Mouse (Mus musculus): Measurements from ENCODE around the gene Trim17. TPM values are rescaled to one million over a fixed set of nuclear protein-coding genes. Genes with fewer than 3 reads are reported as not detected.

The Trim17 gene
- 0.87 and 1.7 TPM in 2 replicates for polyA plus RNA-seq (2015; fragmentation: Nextera tagmentation; extraction: Ambion mirVana)

DNA sequence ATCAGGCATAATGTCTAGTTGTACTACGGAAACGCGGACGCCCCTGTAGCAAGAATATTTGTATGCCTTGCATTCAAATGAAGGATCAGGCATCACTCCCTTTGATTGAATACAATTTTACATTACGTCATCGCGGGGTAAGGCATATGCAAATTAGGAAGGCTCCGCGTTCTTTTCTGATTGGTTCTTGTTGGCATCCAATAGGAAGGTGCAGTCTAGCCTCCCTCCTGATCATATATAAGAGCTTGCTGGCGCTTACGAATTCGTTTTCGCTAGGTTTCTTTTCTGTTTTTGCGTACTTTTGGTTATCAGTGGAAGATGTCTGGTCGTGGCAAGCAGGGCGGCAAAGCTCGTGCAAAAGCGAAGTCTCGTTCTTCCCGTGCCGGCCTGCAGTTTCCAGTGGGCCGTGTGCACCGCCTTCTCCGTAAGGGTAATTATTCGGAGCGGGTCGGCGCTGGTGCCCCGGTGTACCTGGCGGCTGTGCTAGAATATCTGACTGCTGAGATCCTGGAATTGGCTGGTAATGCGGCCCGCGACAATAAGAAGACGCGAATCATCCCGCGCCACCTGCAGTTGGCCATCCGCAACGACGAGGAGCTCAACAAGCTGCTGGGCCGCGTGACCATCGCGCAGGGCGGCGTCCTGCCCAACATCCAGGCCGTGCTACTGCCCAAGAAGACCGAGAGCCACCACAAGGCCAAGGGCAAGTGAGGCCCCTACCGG lies at the start of gene Trim17, which contains the start of gene Hist3h2a:
Gene Trim17 (plus strand): TSS at position 266 of the 723 bp plus-strand sequence.
Gene Hist3h2a (plus strand): TSS at position 266 of the 723 bp plus-strand sequence.
- peak; percentile 93 for ATAC-seq (ENCODE audit: low FRiP score, low read depth)

DNA sequence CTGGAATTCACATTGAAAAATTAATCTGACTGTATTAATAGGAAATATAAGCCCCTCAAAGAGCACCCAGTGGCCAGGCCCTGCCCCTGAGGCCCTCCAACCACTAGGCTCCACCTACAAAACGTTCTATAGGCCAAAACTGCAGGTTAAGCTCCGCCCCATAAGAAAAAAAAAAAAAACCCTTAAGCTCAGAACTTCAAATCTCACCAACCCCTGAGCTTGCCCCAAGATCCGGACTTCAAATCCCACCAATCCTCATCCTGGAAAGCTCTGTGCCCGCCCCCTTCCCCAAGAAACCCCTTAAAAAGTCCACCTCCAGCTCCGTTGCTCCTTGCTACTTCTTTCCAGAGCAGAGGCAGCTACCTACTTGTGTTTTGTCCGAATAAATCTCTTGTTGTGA lies 49.6 kb upstream of the Trim17 start:
- peaks cover 12% of the 10 kb centered on the region for H3K4me1 ChIP-seq
- H3K9ac ChIP-seq, result no peak overlapping the region
- no peaks in the 10 kb centered on the region for H3K27me3 ChIP-seq
- 49% methylated on average over 6 of the region's 6 CpGs for WGBS
- peaks cover 18% of the 10 kb centered on the region for H3K36me3 ChIP-seq
- H3K9me3 ChIP-seq, result no peaks in the 10 kb centered on the region
- no peak overlapping the region for H3K4me3 ChIP-seq
- H3K27ac ChIP-seq, result no peak overlapping the region
- ATAC-seq (ENCODE audit: low FRiP score, low read depth), result no peak
- H3K4me2 ChIP-seq (replicated peaks), result peak overlapping the region; percentile 84

More for the DNA sequence above, at the start of gene Trim17, which contains the start of gene Hist3h2a:
- Histone ChIP-seq H3K27ac (peak within 1 kb of the TSS; percentile 99), H3K36me3 (peaks cover 14% of the 10 kb centered on the region), H3K27me3 (peaks cover 31% of the 10 kb centered on the region), H3K4me1 (peaks cover 43% of the 10 kb centered on the region), H3K9me3 (no peaks in the 10 kb centered on the region), H3K9ac (peak within 1 kb of the TSS; percentile 96), H3K4me3 (peak within 1 kb of the TSS; percentile 84), H3K4me2 (replicated peaks) (peak within 1 kb of the TSS; percentile 93)
- under 1% methylated on average over 49 of the region's 49 CpGs for WGBS

DNA sequence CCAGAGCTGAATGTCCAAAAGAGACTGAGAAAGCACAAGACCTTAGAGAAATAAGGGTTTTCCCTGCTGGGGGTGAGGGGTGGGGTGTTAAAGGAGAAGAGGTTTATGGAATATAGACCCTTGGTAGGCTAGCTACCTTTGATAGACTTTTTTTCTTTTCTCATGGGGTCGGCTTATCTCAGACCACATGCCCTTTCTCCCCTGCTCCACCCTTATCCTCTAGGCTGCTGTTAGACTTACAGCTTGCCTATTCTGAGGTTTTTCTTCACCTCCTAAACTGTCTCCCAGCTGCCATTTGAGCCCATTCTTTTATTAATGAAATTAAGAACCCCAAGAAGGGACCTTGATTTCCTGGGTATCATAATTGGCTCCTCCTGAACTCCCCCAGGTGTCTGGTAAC lies 40.7 kb upstream of the Trim17 start:
- ATAC-seq (ENCODE audit: low FRiP score, low read depth), result no peak
- no peak overlapping the region for H3K4me3 ChIP-seq
- H3K27me3 ChIP-seq, result no peaks in the 10 kb centered on the region
- no peaks in the 10 kb centered on the region for H3K36me3 ChIP-seq
- no peak overlapping the region for H3K9ac ChIP-seq
- no peak overlapping the region for H3K27ac ChIP-seq
- no peaks in the 10 kb centered on the region for H3K9me3 ChIP-seq
- 87% methylated on average over 1 of the region's 1 CpGs for WGBS
- H3K4me1 ChIP-seq, result peaks cover 6% of the 10 kb centered on the region
- H3K4me2 ChIP-seq (replicated peaks), result peak overlapping the region; percentile 65; the same call in 1 of the 2 replicates

DNA sequence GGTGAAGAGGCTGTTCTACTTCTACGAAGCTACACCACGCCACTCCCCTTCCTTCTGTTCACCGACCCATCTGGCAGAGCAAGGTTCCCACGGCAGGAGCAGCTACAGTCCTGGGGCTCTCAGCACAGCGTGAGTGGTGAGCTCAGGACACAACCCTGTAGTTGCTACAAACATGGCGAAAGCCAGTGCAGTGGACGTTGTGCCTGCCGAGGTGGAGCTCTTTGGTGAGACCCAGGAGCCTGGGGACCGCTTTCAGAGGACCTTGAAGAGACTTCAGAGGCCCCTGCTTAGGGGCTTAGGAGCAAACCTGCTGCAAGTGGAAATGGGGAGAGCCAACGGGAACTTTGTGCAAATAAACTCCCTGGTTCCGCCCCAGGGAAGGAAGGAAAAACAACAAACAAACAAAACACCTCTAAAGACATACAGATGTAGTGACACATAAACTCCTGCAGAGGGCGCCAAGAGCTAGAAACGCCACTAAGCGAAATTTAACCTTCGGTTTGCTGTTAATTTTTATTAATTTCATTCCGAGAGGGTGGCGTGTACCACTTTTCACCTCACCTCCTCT lies 39.9 kb upstream of the Trim17 start:
- 15% methylated on average over 17 of the region's 17 CpGs for WGBS
- H3K4me1 ChIP-seq, result peaks cover 6% of the 10 kb centered on the region
- peak overlapping the region; percentile 37 for H3K4me3 ChIP-seq
- peak overlapping the region; percentile 65 for H3K4me2 ChIP-seq (replicated peaks)
- H3K9ac ChIP-seq, result peak overlapping the region; percentile 53
- H3K36me3 ChIP-seq, result no peaks in the 10 kb centered on the region
- no peaks in the 10 kb centered on the region for H3K27me3 ChIP-seq
- H3K9me3 ChIP-seq, result no peaks in the 10 kb centered on the region
- no peak overlapping the region for H3K27ac ChIP-seq
- ATAC-seq (ENCODE audit: low FRiP score, low read depth), result no peak

DNA sequence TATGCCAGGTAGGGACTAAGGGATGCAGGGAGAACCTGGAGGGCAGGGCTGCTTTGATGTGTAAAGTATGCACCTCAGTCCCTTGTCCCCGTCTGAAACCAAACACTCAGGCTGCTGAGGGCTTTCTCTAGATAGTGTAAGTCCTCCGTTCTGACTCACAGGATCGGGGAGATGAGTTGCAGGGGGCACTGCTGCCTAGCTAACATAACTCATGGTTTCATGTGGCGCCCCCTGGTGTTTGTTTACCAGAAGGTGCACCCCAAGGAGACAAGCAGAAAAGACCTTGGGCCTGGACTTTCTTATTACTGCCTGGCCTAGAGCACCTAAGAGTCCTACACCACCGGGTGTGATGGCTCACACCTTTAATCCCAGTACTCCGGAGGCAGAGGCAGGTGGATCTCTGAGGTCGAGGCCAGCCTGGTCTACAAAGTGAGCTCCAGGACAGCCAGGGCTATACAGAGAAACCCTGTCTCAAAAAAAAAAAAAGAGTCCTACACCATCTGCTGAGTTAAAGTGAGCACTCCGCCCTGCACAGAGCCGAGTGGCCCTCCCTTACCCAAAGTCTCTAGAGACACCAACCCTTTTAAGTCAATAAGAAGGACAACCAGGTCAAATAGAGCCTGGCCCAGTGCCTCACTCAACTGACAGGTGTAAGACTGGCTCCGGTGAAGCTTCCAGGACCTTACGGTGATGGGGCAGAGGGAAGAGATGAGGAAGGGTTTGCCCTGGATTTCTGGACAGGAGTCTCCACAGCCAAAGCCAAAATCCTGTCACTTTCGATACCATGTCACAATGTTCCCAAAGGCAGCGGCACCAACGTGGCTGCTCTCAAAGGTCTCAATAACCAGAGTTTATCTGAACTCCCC lies 37.4 kb upstream of the Trim17 start:
- H3K4me1 ChIP-seq, result peaks cover 6% of the 10 kb centered on the region
- WGBS, result 56% methylated on average over 14 of the region's 14 CpGs
- no peak overlapping the region for H3K27ac ChIP-seq
- peaks cover 3% of the 10 kb centered on the region; the same call in 1 of the 2 replicates for H3K27me3 ChIP-seq
- no peak overlapping the region for H3K9ac ChIP-seq
- no peak overlapping the region for H3K4me3 ChIP-seq
- H3K9me3 ChIP-seq, result no peaks in the 10 kb centered on the region
- no peak overlapping the region for H3K4me2 ChIP-seq (replicated peaks)
- no peaks in the 10 kb centered on the region for H3K36me3 ChIP-seq
- ATAC-seq (ENCODE audit: low FRiP score, low read depth), result no peak

DNA sequence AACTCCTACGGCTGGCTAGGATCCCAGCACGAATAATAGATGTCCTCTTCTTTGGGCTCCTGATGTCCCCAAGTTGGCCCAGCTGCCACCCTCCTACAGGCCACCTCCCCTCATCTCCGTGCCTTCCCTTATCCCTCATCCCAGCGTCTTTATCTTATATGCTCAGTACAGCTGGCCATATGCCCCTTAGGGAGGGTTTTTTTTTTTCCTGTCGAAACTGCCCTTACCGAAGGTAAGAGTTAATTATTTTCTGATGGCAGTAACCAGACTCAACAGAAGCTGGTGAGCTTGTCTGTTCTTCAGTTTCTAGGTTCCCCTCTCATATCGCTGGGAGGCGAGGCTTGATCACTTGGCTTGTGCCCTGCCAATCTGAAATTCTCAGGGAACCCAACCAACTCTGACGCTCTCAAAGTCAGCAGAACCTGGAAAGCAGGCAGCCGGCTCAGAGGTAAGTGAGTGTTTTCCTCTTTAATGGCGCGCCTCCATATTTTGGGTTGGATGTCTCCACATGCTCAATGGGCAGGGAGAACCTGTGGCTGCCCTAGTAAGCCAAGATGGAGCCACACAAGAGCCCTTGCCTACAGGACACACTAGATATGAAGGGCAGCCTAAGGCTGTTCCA lies 36.6 kb upstream of the Trim17 start, which contains the start of gene Btnl10:
Gene Btnl10 (plus strand): TSS at position 164 of the 622 bp plus-strand sequence.
- H3K9ac ChIP-seq, result no peak within 1 kb of the TSS
- peaks cover 6% of the 10 kb centered on the region for H3K4me1 ChIP-seq
- no peak for ATAC-seq (ENCODE audit: low FRiP score, low read depth)
- H3K9me3 ChIP-seq, result no peaks in the 10 kb centered on the region
- no peaks in the 10 kb centered on the region for H3K36me3 ChIP-seq
- H3K4me3 ChIP-seq, result no peak within 1 kb of the TSS
- WGBS, result 77% methylated on average over 12 of the region's 12 CpGs
- H3K27me3 ChIP-seq, result peaks cover 3% of the 10 kb centered on the region; the same call in 1 of the 2 replicates
- H3K27ac ChIP-seq, result no peak within 1 kb of the TSS
- no peak within 1 kb of the TSS for H3K4me2 ChIP-seq (replicated peaks)

DNA sequence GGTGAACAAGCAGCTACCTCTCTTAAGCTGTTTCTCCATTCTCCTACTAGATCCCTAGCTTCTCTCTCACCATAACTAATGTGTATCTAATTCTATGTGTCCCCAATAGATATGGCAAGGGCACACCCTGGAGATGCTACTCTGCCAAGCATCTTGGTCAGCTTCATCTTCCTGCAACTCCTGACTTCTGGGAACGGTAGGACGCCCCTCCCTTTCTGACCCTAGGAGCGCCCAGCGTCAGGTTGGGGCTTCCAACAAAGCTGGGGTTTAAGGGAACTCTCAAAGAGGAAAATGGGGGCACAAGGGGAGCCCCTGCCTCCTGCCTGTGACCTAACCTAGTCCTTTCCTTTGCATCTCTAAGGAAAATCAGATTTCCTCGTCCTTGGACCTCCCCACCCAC lies 35.7 kb upstream of the Trim17 start:
- Histone ChIP-seq H3K9ac (no peak overlapping the region), H3K27me3 (peaks cover 3% of the 10 kb centered on the region; the same call in 1 of the 2 replicates), H3K4me1 (peaks cover 6% of the 10 kb centered on the region), H3K27ac (no peak overlapping the region), H3K9me3 (no peaks in the 10 kb centered on the region), H3K4me3 (no peak overlapping the region), H3K4me2 (replicated peaks) (no peak overlapping the region), H3K36me3 (no peaks in the 10 kb centered on the region)
- ATAC-seq (ENCODE audit: low FRiP score, low read depth), result no peak
- WGBS, result 81% methylated on average over 5 of the region's 5 CpGs

DNA sequence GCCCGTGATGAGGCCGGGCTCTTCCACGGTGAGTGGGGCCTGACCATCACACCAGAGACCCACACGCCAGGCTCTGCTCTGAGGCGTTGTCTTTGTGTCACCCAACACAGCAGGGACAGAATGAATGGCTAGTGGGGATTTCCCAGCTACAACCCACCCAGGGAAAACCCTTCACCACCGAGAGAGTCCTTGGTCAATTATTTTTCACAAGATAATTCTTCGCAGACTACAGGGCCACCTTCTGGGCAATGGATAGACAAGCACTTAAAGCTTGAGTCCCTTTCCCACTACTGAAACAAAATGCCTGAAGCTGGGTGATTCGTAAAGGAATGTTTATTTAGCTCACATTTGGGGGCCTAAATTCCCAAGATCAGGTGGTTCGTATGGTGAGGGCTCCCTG lies 32.1 kb upstream of the Trim17 start:
- Histone ChIP-seq H3K4me3 (no peak overlapping the region), H3K4me2 (replicated peaks) (no peak overlapping the region), H3K27me3 (peaks cover 3% of the 10 kb centered on the region; the same call in 1 of the 2 replicates), H3K9ac (no peak overlapping the region), H3K9me3 (no peaks in the 10 kb centered on the region), H3K27ac (no peak overlapping the region), H3K4me1 (no peaks in the 10 kb centered on the region), H3K36me3 (no peaks in the 10 kb centered on the region)
- ATAC-seq (ENCODE audit: low FRiP score, low read depth), result no peak
- 84% methylated on average over 9 of the region's 9 CpGs for WGBS

DNA sequence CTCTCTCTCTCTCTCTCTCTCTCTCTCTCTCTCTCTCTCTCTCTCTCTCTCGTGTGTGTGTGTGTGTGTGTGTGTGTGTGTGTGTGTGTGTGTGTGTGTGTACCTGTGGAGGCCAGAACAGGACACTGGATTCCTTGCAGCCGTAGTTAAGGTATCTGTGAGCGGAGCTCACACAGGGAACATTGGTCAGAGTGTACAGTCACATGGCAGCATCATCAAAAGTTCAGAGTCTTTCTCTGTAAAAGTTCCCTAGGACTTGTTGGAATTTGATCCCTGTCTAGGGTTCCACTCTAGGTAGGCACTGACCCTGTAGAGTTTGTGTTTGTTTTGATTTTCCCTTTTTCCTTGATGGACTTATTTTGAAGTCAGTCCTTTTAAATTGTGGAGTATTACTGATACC lies 27.8 kb upstream of the Trim17 start:
- no peak overlapping the region for H3K4me3 ChIP-seq
- H3K27me3 ChIP-seq, result no peaks in the 10 kb centered on the region
- ATAC-seq (ENCODE audit: low FRiP score, low read depth), result no peak
- peaks cover 9% of the 10 kb centered on the region for H3K36me3 ChIP-seq
- H3K4me2 ChIP-seq (replicated peaks), result no peak overlapping the region
- no peaks in the 10 kb centered on the region for H3K9me3 ChIP-seq
- WGBS, result 73% methylated on average over 2 of the region's 3 CpGs
- no peaks in the 10 kb centered on the region for H3K4me1 ChIP-seq
- no peak overlapping the region for H3K27ac ChIP-seq
- H3K9ac ChIP-seq, result no peak overlapping the region

DNA sequence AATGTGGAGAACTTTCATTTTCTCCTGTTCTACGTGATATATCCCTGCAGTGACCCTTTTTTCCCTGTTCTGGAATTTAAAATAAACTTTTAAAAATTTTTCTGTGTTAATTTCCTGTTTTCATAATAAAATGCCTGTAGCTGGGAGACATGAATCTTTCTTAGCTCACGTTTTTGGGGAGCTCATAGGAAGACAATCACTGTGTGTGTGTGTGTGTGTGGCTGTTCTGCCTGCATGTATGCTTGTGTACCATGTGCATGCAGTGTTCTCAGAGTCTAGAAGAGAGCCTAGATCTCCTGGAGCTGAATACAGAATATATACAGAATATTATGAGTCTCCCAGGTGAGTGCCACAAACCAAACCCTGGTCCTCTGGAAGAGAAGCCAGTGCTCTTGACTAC lies 27.4 kb upstream of the Trim17 start:
- H3K9ac ChIP-seq, result no peak overlapping the region
- H3K4me1 ChIP-seq, result no peaks in the 10 kb centered on the region
- 77% methylated on average over 2 of the region's 2 CpGs for WGBS
- peaks cover 13% of the 10 kb centered on the region for H3K36me3 ChIP-seq
- no peaks in the 10 kb centered on the region for H3K27me3 ChIP-seq
- H3K9me3 ChIP-seq, result no peaks in the 10 kb centered on the region
- H3K4me3 ChIP-seq, result no peak overlapping the region
- H3K27ac ChIP-seq, result no peak overlapping the region
- no peak for ATAC-seq (ENCODE audit: low FRiP score, low read depth)
- H3K4me2 ChIP-seq (replicated peaks), result no peak overlapping the region

DNA sequence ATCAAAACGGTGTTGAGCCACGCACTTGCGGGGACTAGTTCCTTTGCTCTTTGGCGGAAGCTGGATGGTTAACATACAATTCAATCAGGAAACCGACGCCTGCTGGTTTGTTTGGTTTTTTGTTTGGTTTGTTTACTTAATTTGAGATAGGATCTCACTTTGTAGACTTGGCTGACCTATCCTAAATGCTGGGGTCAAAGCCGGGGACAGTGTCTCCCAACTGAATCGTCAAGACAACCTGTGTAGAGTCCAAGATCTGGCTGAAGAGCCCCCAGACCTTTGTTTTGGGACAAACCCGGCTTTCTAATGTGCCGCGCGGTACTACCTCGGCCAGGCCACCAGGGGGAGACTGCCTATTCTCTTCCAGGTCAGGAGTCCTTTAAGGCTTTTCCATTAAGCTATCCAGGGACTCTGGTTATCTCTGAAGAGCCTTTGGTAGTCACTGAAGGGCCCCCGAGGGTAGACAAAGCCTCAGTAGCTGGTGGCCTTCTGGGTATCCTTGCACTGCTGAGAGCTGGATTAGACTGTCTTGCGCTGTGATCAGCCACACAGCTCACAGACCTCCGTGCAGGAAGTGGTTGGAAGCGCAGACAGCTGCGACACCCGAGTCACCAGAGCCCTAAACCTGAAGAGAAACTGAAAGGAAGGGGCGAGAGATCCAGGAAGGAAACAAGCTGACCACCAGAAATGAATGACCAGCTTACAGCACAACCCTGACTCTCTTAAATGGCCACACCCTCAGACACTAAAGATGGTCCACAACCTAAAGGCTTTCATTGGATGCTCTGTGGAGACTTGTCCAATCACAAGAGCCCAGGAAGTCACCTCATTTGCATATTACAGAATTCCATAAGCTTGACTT lies 26.5 kb upstream of the Trim17 start:
- H3K27ac ChIP-seq, result no peak overlapping the region
- no peaks in the 10 kb centered on the region for H3K4me1 ChIP-seq
- 34% methylated on average over 20 of the region's 20 CpGs for WGBS
- H3K9me3 ChIP-seq, result no peaks in the 10 kb centered on the region
- H3K4me3 ChIP-seq, result no peak overlapping the region
- ATAC-seq (ENCODE audit: low FRiP score, low read depth), result 0 out of 2 replicates have a peak, but pooled peaks have one; percentile 72
- H3K4me2 ChIP-seq (replicated peaks), result peak overlapping the region; percentile 32
- peaks cover 23% of the 10 kb centered on the region for H3K36me3 ChIP-seq
- H3K27me3 ChIP-seq, result no peaks in the 10 kb centered on the region
- no peak overlapping the region; the same call in 1 of the 2 replicates for H3K9ac ChIP-seq
